Mouse (Mus musculus): ENCODE results near the gene Aig1.

Gene Aig1

GRCm38 (mm10) chr10:13702043-13702442 lies 166.7 kb downstream of the Aig1 start:
- no peak for DNase-seq (ENCODE audit: low spot score)

DNA sequence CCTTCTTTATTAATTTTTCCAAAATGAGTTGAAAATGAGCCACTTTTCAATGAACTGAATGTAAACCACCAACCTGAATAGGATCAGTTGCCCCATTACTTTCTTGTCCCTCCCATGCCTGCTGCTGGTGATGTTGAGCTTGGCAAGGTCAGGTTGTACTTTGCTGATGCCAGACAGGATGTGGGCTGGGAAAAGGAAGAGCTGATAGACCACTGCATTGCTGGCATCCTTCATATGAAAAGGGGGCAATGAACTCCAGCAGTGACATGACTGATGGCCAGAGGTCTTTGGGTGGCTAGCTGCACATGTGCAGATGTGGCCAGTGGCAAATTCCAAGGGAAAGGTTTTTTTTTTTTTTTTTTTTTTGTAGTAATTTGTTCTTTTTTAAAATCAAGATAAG lies 172.5 kb downstream of the Aig1 start:
- no peak for DNase-seq (ENCODE audit: low spot score)

DNA sequence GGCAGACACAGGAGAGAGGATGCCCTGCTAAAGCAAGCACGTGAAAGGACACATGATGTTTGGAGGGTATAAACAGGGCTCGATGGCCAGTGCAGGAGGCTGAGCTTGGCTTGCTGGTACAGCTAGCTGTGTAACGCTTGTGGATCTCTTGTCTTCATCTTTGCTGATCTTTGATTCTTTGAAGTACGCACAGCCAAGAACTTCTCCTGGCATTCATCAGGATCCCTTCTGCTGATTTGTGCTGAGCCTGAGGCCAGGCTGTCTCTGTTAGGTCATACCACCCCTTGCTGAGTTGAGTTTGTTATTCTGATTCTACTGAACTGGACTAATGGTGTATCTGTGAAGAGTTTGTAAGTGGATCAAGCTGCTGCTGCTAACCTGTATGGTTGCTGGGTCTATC lies 175.5 kb downstream of the Aig1 start:
- DNase-seq (ENCODE audit: low spot score), result no peak

DNA sequence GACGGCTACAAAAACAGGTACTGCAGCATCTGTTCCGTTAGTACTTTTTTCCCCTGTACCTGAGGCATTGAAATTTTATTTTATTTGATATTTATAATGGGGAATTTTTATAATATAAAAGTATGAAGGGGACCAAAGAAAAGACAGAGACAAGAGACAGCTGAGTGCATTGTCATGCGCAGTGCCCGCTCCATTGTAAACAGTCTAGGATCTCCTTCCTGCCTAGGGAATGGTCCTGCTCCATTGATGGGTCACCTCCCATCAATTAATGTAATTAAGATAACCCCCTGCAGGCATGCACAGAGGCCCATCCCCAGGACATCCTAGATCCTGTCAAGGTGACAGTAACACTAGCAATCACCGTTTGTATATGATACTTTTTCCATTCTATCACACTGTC lies 178.0 kb downstream of the Aig1 start:
- DNase-seq (ENCODE audit: low spot score), result no peak

DNA sequence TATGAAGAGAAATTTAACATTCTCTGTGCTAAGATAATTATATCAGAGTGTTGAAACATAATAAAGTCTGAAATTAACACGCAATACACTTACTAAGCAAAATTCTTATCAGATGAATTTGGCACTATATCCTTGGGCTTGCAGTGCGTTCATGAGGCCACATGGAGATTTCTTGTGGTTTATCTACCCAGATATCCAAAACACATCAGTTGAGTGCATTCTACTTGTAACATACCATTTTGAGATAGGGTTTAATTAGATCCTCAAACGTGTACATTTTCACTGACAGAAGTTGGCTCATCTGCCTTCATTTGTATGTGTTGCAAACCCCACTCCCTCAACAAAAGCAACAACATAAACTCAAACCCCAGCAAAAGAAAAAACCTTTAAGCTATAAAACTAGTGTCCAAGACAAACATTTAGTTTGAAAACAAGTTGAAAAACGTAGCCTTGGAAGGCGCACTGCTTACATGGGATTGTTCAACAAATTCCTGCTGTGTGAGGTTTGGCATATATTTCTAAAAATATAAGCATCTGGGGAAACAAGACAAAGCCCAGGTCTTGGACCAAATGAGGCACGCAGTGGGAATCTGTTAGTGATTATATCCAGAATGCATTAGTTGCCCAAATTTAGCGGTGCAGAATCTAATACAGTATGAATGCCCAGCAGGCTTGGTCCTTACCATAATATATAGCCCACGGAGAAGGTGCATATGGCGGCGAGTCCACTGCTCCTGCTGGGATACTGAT lies 178.8 kb downstream of the Aig1 start:
- no peak for DNase-seq (ENCODE audit: low spot score)

DNA sequence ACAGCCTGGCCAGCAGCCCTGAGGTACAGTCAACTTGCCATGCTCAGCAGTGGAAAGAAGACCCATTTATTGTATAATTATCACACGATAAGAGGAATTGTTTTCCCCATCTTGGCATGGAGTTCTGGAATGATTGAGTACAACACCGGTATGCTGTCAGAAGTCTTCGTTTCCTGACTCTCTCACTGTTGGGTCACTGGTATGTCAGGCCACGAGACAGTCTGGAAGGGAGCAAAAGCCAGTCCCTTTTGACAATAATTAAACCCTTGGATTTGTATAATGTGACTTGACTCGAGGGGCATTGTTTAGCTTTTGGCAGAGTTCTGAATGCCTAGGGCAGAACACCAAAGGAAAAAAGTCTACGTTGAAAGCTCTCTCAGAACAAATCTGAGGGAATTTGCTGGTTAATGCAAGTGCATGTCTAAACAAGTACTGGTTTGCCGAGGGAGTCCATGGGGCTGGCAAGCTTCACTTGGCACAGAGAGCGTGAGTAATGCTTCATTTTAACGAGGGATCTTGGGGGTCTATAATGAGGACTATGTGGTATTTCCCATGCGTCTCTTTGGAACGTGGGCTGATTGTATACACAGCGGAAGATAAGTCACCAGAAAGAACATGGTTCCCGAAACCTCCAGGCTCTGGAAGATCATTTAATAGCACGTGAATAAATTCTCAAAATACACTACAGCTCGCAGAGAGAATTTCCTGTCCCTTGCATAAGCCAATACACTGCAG lies 180.2 kb downstream of the Aig1 start:
- DNase-seq (ENCODE audit: low spot score), result no peak

DNA sequence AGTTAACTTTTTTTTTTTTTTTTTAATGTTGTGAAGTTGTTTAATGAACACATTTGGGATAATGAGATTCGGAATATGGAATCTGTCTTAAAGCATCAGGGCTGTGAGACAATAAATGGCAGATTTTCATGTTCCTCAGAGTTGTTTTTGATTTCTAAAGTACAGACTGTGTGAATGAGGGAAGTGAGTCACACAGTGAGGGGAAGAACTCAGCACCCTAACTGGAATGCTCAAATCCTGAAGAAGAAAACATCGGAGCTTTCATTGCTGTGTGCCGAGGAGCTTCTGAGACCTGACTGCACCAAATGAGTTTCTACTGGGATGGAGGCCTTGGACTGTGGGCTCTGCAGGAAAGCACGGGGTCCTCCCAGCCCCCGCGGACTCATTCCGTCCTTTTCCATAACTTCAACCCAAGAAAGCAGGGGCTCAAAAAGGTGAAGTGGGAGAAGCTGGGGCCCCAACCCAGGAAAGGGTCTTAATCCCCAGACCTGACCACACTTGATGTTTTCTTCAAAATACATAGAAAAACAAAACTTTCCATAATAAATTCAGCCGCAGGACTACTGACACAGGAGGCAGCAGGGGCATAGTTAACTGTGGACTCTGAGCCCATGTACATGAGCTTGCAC lies 181.5 kb downstream of the Aig1 start:
- no peak for DNase-seq (ENCODE audit: low spot score)

GRCm38 (mm10) chr10:13686127-13686526 lies 182.7 kb downstream of the Aig1 start:
- no peak for DNase-seq (ENCODE audit: low spot score)

GRCm38 (mm10) chr10:13685366-13685765 lies 183.4 kb downstream of the Aig1 start:
- DNase-seq (ENCODE audit: low spot score), result no peak

DNA sequence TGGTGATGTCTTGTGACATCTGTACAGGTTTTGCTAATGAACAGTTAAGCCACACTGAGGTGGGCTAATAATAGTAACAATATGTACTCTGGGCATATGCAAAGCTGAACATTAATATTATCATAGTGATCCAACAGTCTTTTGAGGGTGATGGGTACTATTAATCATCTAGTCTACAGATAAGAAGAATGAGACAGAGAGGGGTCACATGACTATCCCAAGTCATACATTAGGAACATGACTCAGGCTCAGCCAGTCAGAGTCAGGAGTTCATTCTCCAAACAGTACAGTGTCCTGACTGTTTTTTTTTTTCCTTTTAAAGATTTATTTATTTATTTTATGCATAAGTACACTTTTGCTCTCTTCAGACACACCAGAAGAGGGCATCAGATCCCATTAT lies 184.3 kb downstream of the Aig1 start:
- DNase-seq (ENCODE audit: low spot score), result no peak

GRCm38 (mm10) chr10:13682565-13682964 lies 186.2 kb downstream of the Aig1 start:
- no peak for DNase-seq (ENCODE audit: low spot score)

DNA sequence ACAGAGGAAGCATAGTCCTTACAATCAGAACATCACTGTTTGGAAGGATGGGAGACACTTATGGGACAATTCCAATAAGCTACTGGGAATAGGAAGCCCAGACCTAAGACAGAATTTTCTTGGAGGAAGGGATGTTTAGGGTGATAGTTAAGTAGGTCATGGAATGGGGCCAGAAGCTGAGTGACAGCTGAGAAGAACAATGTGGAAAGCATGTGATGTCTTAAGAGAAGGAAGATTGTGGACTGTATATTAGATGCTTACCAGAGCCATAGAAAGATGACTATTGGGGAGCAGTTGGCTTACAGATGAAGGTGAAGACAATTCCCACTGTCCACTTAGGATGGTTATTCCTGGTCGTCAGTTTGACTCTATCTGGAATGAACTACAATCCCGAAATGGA lies 191.3 kb downstream of the Aig1 start:
- DNase-seq (ENCODE audit: low spot score), result peak; percentile 5

DNA sequence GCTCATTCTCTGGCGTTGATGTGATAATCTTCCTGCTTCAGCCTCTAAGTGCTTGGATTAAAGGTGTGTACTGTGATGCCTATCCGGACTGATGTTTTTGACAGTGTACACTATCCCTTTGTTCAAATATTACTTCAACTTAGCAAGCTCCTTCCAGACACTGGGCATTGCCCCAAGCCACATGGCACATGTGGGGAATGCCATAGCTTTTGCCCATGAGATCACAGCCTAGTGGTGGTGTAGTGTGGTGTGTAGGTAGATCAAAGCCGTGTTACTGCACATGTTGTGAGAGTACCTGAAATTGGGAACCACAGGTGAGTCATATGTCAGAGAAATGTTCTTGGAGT lies 193.8 kb downstream of the Aig1 start:
- DNase-seq (ENCODE audit: low spot score), result no peak

- no peak for DNase-seq (ENCODE audit: low spot score)
Observed at GRCm38 (mm10) chr10:13674304-13675032, 194.3 kb downstream of the Aig1 start.

GRCm38 (mm10) chr10:13667166-13667696 lies 201.5 kb downstream of the Aig1 start:
- peak; percentile 15 for DNase-seq (ENCODE audit: low spot score)

- DNase-seq (ENCODE audit: low spot score), result no peak
Observed at GRCm38 (mm10) chr10:13663476-13663875, 205.3 kb downstream of the Aig1 start.

GRCm38 (mm10) chr10:13659778-13660177 lies 209.0 kb downstream of the Aig1 start:
- DNase-seq (ENCODE audit: low spot score), result no peak

DNA sequence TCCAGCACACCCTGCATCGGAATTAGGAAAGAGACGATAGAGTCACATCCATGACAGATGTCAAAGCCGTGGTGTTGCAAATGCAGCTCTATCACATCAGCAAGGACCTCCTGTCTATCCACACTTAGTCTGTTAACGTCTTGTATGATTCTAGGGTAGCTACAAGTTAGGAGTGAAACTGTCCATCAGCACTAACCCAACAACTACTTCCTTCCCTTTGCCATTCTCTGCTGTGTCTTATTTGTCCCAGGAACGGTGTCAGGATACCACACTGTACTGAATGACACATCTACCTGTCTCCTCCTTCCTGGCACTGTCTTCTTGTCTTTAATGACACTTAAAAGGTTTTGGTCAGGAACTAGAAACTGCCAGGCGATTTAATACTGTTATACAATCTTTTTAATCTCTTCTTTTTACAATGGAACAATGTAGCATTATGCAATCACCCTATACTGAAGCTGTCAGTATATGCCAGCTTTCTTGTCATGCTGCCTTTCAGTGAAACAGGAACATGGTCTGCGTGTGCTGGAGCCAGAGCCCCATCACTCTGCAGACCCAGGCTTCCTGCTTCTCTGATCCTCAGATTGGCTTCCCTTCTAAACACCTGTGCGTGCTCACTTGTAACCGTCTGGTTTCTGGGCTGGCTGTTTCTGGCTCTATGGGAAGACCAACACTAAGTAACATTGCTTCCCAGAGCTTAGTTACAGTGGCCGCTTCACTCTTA lies 214.9 kb downstream of the Aig1 start:
- no peak for DNase-seq (ENCODE audit: low spot score)

GRCm38 (mm10) chr10:13653326-13653725 lies 215.5 kb downstream of the Aig1 start:
- no peak for DNase-seq (ENCODE audit: low spot score)

DNA sequence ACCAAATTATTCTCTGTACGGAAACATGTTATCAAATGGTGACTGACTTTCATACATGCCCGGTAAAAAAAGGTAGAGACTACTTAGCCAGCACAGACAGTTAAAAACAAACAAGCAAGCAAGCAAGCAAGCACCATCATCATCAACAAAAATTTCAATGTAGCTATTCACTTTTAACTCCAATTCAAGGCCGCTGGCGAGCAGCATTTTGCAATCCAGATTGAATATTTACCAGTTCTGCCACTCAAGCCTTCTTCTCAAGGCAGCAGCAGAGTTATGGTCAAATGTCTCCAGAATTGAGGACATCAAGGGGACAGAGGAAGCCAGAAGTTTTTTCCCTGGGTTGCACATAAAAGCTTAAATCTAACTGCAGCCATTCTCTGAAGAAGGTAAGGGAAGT lies 216.7 kb downstream of the Aig1 start:
- DNase-seq (ENCODE audit: low spot score), result no peak

DNA sequence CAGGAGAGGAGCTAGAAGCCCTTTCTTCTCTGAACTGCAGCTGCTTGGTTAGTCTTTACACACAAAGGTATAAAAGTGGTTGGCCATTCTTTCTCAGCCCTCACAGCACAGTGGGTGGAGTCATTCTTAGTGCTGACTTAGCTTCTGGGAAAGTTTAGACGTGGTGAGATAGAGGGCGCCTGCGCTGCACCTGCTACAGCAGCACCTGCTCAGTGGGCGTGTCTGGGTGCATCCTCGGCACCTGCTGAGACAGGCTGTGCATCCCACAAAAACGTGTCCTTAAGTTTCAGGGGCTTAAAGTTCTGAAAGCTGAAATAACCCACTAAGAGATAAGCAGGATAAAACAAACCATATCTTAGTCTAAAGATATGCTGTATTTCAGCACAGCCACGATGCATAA lies 227.0 kb downstream of the Aig1 start:
- DNase-seq (ENCODE audit: low spot score), result peak; percentile 14

DNA sequence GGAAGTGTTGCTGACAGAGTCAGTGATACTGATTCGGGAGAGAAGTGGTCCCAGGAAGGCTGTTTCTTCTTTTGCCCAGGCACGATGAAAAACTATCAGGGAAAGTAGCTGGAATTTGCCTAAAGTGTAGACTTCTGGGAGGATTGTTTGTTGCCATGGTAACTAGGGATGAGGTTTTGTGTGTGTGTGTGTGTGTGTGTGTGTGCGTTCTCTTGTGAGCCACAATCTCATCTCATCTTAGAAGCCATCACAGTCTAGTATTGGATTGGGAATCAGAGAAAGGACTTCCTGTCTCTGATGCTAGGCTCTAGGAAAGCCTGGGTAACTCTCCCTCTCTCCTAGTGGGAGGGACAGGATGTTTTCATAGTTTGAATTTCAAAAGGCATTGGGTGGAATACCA lies 237.0 kb downstream of the Aig1 start:
- no peak for DNase-seq (ENCODE audit: low spot score)

Measured in lung, postnatal 25 days (tissue).